Mouse (Mus musculus) c-Kit-positive CD71-positive TER-119-positive erythroid progenitor cells, embryonic 14.5 days (primary cell): ENCODE measurements around the gene Tnnc1.

Experiments
- DNase-seq: peaks from one replicate; pipeline ENCODE4 v3.0.0-alpha.2; 2013; ENCODE audit warnings: low spot score

Tnnc1 gene

GRCm38 (mm10) chr14:31208084-31208483 lies at the start of gene Tnnc1:
Gene Tnnc1 (plus strand): TSS chr14:31208312.
- DNase-seq = no peak

- DNase-seq = no peak
These were observed 47.6 kb upstream of the Tnnc1 start for GRCm38 (mm10) chr14:31160196-31161150.

- no peak for DNase-seq
These were observed 46.9 kb upstream of the Tnnc1 start for GRCm38 (mm10) chr14:31161191-31161590.

- no peak for DNase-seq
These were observed 46.5 kb upstream of the Tnnc1 start for GRCm38 (mm10) chr14:31161638-31162037.

GRCm38 (mm10) chr14:31164067-31164466 lies 44.0 kb upstream of the Tnnc1 start:
- no peak for DNase-seq

GRCm38 (mm10) chr14:31165010-31165409 lies 43.1 kb upstream of the Tnnc1 start:
- no peak for DNase-seq

GRCm38 (mm10) chr14:31165458-31165857 lies 42.7 kb upstream of the Tnnc1 start:
- DNase-seq = no peak

- peak; percentile 10 for DNase-seq
These were observed 42.0 kb upstream of the Tnnc1 start for GRCm38 (mm10) chr14:31165991-31166630.

- DNase-seq = no peak
These were observed 41.3 kb upstream of the Tnnc1 start for GRCm38 (mm10) chr14:31166827-31167226.

GRCm38 (mm10) chr14:31168425-31168824 lies 39.7 kb upstream of the Tnnc1 start, which contains the start of gene Stab1:
Gene Stab1 (minus strand): TSS chr14:31168641.
- DNase-seq = no peak

GRCm38 (mm10) chr14:31169508-31169907 lies 38.6 kb upstream of the Tnnc1 start:
- DNase-seq = no peak

GRCm38 (mm10) chr14:31170963-31171362 lies 37.1 kb upstream of the Tnnc1 start:
- DNase-seq = no peak

GRCm38 (mm10) chr14:31171386-31171785 lies 36.7 kb upstream of the Tnnc1 start:
- no peak for DNase-seq

GRCm38 (mm10) chr14:31171821-31172220 lies 36.3 kb upstream of the Tnnc1 start:
- no peak for DNase-seq

GRCm38 (mm10) chr14:31172781-31173455 lies 35.2 kb upstream of the Tnnc1 start:
- DNase-seq = no peak

- no peak for DNase-seq
These were observed 34.6 kb upstream of the Tnnc1 start for GRCm38 (mm10) chr14:31173537-31173936.

- DNase-seq = no peak
These were observed 30.8 kb upstream of the Tnnc1 start for GRCm38 (mm10) chr14:31177287-31177686.

- no peak for DNase-seq
These were observed 30.4 kb upstream of the Tnnc1 start for GRCm38 (mm10) chr14:31177715-31178114.

- no peak for DNase-seq
These were observed 28.3 kb upstream of the Tnnc1 start for GRCm38 (mm10) chr14:31179677-31180365.

GRCm38 (mm10) chr14:31181512-31181911 lies 26.6 kb upstream of the Tnnc1 start:
- no peak for DNase-seq

- DNase-seq = no peak
These were observed 25.3 kb upstream of the Tnnc1 start for GRCm38 (mm10) chr14:31182786-31183290.

GRCm38 (mm10) chr14:31183541-31183940 lies 24.6 kb upstream of the Tnnc1 start:
- DNase-seq = no peak
